Mouse (Mus musculus) bone marrow macrophage, adult 2 months (primary cell): ENCODE data around the gene Zc3h7a. TPM values are rescaled to one million over a fixed set of nuclear protein-coding genes. Genes with fewer than 3 reads are reported as not detected.
"Not testable (repeated sequence)": the region's sequence is repeated elsewhere in the genome, so short reads cannot be mapped to it uniquely, and the experiment has no call there.

Experiments used
- H3K27ac ChIP-seq: 2 replicates; pipeline ENCODE4 v1.5.1; 2012; ENCODE audit warnings: low read depth, low read length; ENCODE audit not compliant: insufficient read depth
- H3K4me1 ChIP-seq: 2 replicates; pipeline ENCODE4 v1.6.1; 2012; ENCODE audit warnings: low read length; ENCODE audit not compliant: control insufficient read depth, insufficient read depth
- H3K4me3 ChIP-seq: 2 replicates; pipeline ENCODE4 v1.5.1; 2012; ENCODE audit warnings: mild to moderate bottlenecking, low read length, moderate library complexity; ENCODE audit not compliant: insufficient read depth
- CTCF ChIP-seq: IDR thresholded peaks from 2 replicates; pipeline ENCODE4 v1.5.1; 2012; ENCODE audit warnings: low read depth, mild to moderate bottlenecking, low read length, moderate library complexity
- POLR2A ChIP-seq: IDR thresholded peaks from 2 replicates; pipeline ENCODE4 v1.6.1; 2012; ENCODE audit warnings: mild to moderate bottlenecking, low read depth, low read length, borderline replicate concordance
- polyA plus RNA-seq: library from polyadenylated mRNA; stranded (reverse); fragments of >200 nt; gene quantifications from 2 replicates; pipeline ENCODE4 v1.2.4, GENCODE M21; 2012; ENCODE audit not compliant: missing spikeins, insufficient read depth, insufficient read length

Gene Zc3h7a
- polyA plus RNA-seq, 1 experiment: 202 TPM

DNA sequence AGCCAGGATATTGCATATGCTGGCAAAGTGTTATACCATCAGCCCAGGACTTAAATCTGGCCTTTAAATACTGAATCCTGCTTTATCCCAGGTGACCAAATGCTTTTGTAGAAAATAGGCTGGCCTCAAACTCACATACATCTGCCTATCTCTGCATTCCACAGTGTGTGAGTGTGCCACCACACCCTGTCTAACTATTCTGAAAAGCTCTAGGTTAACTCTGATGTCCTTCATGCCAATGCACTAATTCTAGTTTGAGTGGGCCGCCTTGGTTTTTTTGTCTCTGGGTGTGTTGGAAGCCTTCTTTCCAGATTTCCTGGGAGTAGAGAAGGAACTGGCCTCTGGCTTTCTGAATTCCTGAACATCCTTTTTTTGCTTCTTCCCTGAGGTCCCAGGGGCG is 17.0 kb upstream of the Zc3h7a start:
- TF ChIP-seq CTCF (no peak), POLR2A (no peak)
- Histone ChIP-seq H3K27ac (no peak overlapping the region), H3K4me3 (no peak overlapping the region), H3K4me1 (peaks cover 6% of the 10 kb centered on the region)

- no peak overlapping the region for H3K27ac ChIP-seq
- peaks cover 6% of the 10 kb centered on the region for H3K4me1 ChIP-seq
- TF ChIP-seq CTCF: no peak
- TF ChIP-seq POLR2A: no peak
- no peak overlapping the region for H3K4me3 ChIP-seq
Observed at GRCm38 (mm10) chr16:11190150-11190549, 14.0 kb upstream of the Zc3h7a start.

DNA sequence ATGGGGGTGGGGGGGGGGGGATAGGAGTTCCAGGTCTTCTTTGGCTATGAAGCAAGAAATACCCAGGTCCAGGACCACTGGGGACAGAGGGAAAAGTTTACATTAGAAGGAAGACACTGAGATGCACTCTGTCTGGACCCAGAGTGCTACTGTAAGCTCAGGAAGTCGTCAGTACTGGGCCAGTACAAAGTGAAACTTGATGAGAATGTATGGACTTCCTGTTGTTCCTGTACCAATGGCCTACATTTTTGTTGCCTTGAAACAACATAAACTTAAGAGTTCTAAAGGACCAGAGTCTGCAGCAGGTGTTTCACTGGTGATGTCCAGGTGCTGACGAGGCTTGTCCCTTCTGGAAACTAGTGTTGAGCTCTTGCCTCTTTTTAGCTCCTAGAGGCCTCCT is 1.2 kb upstream of the Zc3h7a start:
- H3K4me3 ChIP-seq: no peak overlapping the region
- peaks cover 26% of the 10 kb centered on the region for H3K4me1 ChIP-seq
- H3K27ac ChIP-seq: peak overlapping the region; percentile 4; the same call in 1 of the 2 replicates
- TF ChIP-seq CTCF: no peak

DNA sequence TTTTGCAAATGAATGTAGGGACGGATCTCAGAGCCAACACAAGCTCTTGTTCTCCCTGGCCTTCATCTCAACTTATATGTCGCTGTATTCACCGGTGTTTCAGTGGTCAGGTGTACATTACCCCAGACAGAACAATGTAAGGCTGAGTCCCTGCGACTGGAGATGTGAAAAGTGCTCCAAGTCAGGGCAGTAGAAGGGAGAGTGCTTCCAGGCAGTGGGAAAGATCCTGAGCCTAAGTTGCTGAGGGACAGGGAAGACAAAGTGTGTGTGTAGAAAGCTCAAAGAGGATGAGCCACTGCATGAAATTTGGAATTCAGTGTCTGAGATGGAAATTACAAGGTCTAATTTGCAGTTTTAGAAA is 671 bp upstream of the Zc3h7a start:
- Histone ChIP-seq H3K4me1 (peaks cover 30% of the 10 kb centered on the region), H3K27ac (peak overlapping the region; percentile 70), H3K4me3 (peak overlapping the region; percentile 86)
- TF ChIP-seq POLR2A: no peak
- TF ChIP-seq CTCF: no peak

GRCm38 (mm10) chr16:11175489-11176207 is 545 bp downstream of the Zc3h7a start:
- TF ChIP-seq CTCF (no peak), POLR2A (no peak)
- peak overlapping the region; percentile 86 for H3K4me3 ChIP-seq
- peak overlapping the region; percentile 80 for H3K27ac ChIP-seq
- peaks cover 41% of the 10 kb centered on the region for H3K4me1 ChIP-seq

- Histone ChIP-seq H3K27ac (peak overlapping the region; percentile 80), H3K4me1 (peaks cover 43% of the 10 kb centered on the region), H3K4me3 (peak overlapping the region; percentile 86)
- no peak for TF ChIP-seq POLR2A
- no peak for TF ChIP-seq CTCF
Observed at GRCm38 (mm10) chr16:11175100-11175488, 1.1 kb downstream of the Zc3h7a start.

DNA sequence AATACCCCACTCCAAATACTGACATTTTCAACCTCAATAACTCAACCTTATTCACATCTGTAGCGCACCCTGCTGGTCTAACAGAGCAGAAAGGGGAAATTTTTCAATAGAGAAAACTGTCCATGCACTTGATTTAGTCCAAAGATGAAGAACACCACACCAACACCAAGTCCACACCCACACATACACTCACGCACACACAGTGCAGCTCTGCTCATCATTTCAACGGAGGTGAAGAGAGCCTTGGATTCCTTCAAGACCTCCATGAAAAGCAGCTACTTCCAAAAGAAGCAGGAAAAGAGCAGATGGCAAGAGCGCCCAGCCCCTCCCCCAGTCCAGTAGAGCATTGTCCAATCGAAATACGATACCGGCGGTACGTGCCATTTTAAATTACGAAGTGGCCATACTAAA is 1.5 kb downstream of the Zc3h7a start:
- Histone ChIP-seq H3K27ac (peak overlapping the region; percentile 80; the same call in 1 of the 2 replicates), H3K4me3 (peak overlapping the region; percentile 86), H3K4me1 (peaks cover 43% of the 10 kb centered on the region)
- no peak for TF ChIP-seq POLR2A
- no peak for TF ChIP-seq CTCF

- no peak overlapping the region for H3K27ac ChIP-seq
- TF ChIP-seq CTCF: no peak
- no peak for TF ChIP-seq POLR2A
- peaks cover 35% of the 10 kb centered on the region for H3K4me1 ChIP-seq
- H3K4me3 ChIP-seq: no peak overlapping the region
Observed at GRCm38 (mm10) chr16:11171679-11172078, 4.5 kb downstream of the Zc3h7a start.

GRCm38 (mm10) chr16:11166431-11166830 is 9.8 kb downstream of the Zc3h7a start:
- H3K4me1 ChIP-seq: peaks cover 9% of the 10 kb centered on the region
- no peak overlapping the region for H3K27ac ChIP-seq
- no peak overlapping the region for H3K4me3 ChIP-seq
- TF ChIP-seq CTCF: no peak
- TF ChIP-seq POLR2A: no peak

GRCm38 (mm10) chr16:11164695-11165255 is 11.4 kb downstream of the Zc3h7a start:
- H3K4me1 ChIP-seq: no peaks in the 10 kb centered on the region
- no peak overlapping the region for H3K4me3 ChIP-seq
- H3K27ac ChIP-seq: no peak overlapping the region
- TF ChIP-seq POLR2A (no peak), CTCF (no peak)

DNA sequence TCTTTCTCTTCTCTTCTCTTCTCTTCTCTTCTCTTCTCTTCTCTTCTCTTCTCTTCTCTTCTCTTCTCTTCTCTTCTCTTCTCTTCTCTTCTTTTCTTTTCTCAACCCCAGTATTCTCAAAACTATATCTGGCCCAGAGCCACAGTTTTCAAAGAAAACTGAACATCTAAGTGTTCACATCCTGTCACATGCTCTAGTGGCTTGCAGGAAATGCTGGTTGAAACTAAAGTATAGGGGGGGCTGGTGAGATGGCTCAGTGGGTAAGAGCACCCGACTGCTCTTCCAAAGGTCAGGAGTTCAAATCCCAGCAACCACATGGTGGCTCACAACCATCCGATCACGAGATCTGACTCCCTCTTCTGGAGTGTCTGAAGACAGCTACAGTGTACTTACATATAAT is 18.5 kb downstream of the Zc3h7a start:
- H3K4me3 ChIP-seq, H3K4me1 ChIP-seq: not testable (repeated sequence)
- H3K27ac ChIP-seq: peak overlapping the region; percentile 25; the same call in 1 of the 2 replicates
